Mouse (Mus musculus): ENCODE measurements around the gene Entpd7. TPM values are rescaled to one million over a fixed set of nuclear protein-coding genes. Genes with fewer than 3 reads are reported as not detected.
A peak's percentile ranks its signal among the peaks of the same experiment; 100 is the strongest.

The Entpd7 gene
- 4.3 TPM for polyA plus RNA-seq (2012; fragmentation: generic; extraction: Trizol)
- long read RNA-seq, experiment 1, full-length matches to known transcripts = 3 of 5 reads
- long read RNA-seq, experiment 1, partial matches to known transcripts = 0 of 5 reads
- long read RNA-seq, experiment 1, other reads (novel, unspliced or antisense) = 2 of 5 reads
- long read RNA-seq, experiment 2, full-length matches to known transcripts = 32 of 38 reads
- long read RNA-seq, experiment 2, partial matches to known transcripts = 2 of 38 reads
- long read RNA-seq, experiment 2, other reads (novel, unspliced or antisense) = 4 of 38 reads

DNA sequence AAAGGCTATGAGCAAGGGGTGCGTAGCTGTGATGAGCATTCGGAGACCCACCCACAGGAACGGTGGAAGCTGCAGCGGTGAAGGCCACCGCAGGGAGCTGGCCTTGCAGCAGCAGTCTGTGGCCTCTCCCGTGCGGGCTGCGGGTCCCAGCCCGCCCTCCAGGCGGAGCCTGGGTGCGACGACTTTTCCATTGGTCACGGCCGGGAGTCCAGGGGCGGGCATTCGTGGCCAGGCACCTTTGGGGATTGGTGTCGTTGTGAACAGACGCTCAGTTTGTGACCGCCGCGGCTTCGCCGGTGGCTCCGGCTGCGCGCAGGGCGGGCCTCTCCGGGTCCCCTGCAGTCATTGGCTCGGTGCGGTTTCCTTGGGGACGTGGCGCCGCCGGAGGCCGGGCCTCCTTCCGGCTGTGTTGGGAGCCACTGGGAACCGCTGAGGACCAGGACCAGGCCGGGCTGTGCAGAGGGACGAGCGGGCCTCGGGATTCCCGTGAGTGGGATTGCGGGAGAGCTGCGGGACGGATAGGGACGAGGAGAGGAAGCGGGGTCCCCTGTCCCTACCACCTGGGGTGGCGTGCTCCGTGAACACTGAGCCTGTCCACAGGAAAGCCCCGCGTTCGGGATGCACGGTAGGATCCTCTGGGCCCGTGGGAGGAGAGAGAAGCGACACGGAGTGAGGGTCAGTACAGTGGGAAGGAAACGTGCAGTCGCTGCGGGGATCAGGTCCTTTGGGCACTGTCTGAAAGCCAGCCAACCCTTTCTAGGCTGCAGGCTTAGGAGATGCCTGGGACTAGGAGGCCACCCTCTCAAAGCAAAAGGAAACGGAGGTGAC, at the start of gene Entpd7:
Entpd7 (plus strand) TSS at position 254 of the 828 bp plus-strand sequence.
- Histone ChIP-seq H3K27me3 (ENCODE audit: control insufficient read depth, insufficient read depth, insufficient read length) (no peaks in the 10 kb centered on the region), H3K79me2 (ENCODE audit: control insufficient read depth, insufficient read depth) (peaks cover 32% of the 10 kb centered on the region), H3ac (ENCODE audit: control insufficient read depth, insufficient read length, low read depth) (peak within 1 kb of the TSS; percentile 86), H3K36me3 (ENCODE audit: control insufficient read depth, insufficient read depth) (peaks cover 5% of the 10 kb centered on the region), H3K4me3 (ENCODE audit: insufficient read depth, poor library complexity, severe bottlenecking) (peak within 1 kb of the TSS; percentile 85), H3K79me3 (ENCODE audit: low read depth) (peaks cover 6% of the 10 kb centered on the region)
- TF ChIP-seq CEBPB (IDR thresholded peaks at IDR 0.05; ENCODE audit: low read depth) (no peak), CTCF (IDR thresholded peaks at IDR 0.05; ENCODE audit: control insufficient read depth, insufficient read depth, insufficient read length) (no peak), MYOD1 (IDR thresholded peaks at IDR 0.05; ENCODE audit: control insufficient read depth, insufficient read length, low read depth) (no peak), MAX (IDR thresholded peaks at IDR 0.05) (no peak), MYOG (IDR thresholded peaks at IDR 0.05; ENCODE audit: control insufficient read depth, extremely low read depth, insufficient read length) (no peak), FOSL1 (IDR thresholded peaks at IDR 0.05; ENCODE audit: insufficient read depth, low read length, poor library complexity, severe bottlenecking) (no peak), USF1 (IDR thresholded peaks at IDR 0.05; ENCODE audit: low read depth) (no peak)

GRCm38 (mm10) chr19:43641833-43642232, 47.6 kb upstream of the Entpd7 start:
- no peaks in the 10 kb centered on the region for H3K79me2 ChIP-seq (ENCODE audit: control insufficient read depth, insufficient read depth)

DNA sequence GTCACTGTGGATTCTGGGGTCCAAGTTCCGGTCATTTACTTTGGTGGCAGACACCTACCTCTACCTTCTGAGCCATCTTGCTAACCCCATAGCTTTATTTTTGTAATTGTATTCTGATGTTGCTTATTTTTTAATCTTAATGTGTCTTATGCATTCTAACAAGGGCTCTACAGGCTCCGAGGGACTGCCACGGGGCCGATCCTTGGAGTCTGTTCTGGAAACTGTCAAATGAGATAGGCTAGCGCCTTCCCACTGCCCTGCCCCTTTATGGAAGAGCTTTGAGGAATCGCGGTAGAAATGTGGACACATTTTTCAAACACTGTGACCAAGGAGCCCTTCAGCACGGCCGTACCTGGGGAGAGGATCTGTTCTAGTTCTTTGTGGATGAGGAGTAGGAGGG, 46.6 kb upstream of the Entpd7 start:
- TF ChIP-seq CEBPB (IDR thresholded peaks at IDR 0.05; ENCODE audit: low read depth) = no peak
- TF ChIP-seq FOSL1 (IDR thresholded peaks at IDR 0.05; ENCODE audit: insufficient read depth, low read length, poor library complexity, severe bottlenecking) = no peak
- no peak for TF ChIP-seq MAX (IDR thresholded peaks at IDR 0.05)
- no peak for TF ChIP-seq CTCF (IDR thresholded peaks at IDR 0.05; ENCODE audit: control insufficient read depth, insufficient read depth, insufficient read length)
- H3K36me3 ChIP-seq (ENCODE audit: control insufficient read depth, insufficient read depth) = no peaks in the 10 kb centered on the region
- no peak overlapping the region for H3ac ChIP-seq (ENCODE audit: control insufficient read depth, insufficient read length, low read depth)
- no peak overlapping the region for H3K4me3 ChIP-seq (ENCODE audit: insufficient read depth, poor library complexity, severe bottlenecking)
- H3K79me3 ChIP-seq (ENCODE audit: low read depth) = no peaks in the 10 kb centered on the region
- peaks cover 29% of the 10 kb centered on the region for H3K27me3 ChIP-seq (ENCODE audit: control insufficient read depth, insufficient read depth, insufficient read length)
- H3K79me2 ChIP-seq (ENCODE audit: control insufficient read depth, insufficient read depth) = no peaks in the 10 kb centered on the region

More at GRCm38 (mm10) chr19:43641833-43642232, 47.6 kb upstream of the Entpd7 start:
- Histone ChIP-seq H3K36me3 (ENCODE audit: control insufficient read depth, insufficient read depth) (no peaks in the 10 kb centered on the region), H3K79me3 (ENCODE audit: low read depth) (no peaks in the 10 kb centered on the region), H3K4me3 (ENCODE audit: insufficient read depth, poor library complexity, severe bottlenecking) (no peak overlapping the region), H3K27me3 (ENCODE audit: control insufficient read depth, insufficient read depth, insufficient read length) (peaks cover 29% of the 10 kb centered on the region), H3ac (ENCODE audit: control insufficient read depth, insufficient read length, low read depth) (no peak overlapping the region)
- TF ChIP-seq MYOD1 (IDR thresholded peaks at IDR 0.05; ENCODE audit: control insufficient read depth, insufficient read length, low read depth) = no peak
- TF ChIP-seq USF1 (IDR thresholded peaks at IDR 0.05; ENCODE audit: low read depth) = no peak
- no peak for TF ChIP-seq MYOG (IDR thresholded peaks at IDR 0.05; ENCODE audit: control insufficient read depth, extremely low read depth, insufficient read length)
- no peak for TF ChIP-seq MAX (IDR thresholded peaks at IDR 0.05)
- no peak for TF ChIP-seq FOSL1 (IDR thresholded peaks at IDR 0.05; ENCODE audit: insufficient read depth, low read length, poor library complexity, severe bottlenecking)
- no peak for TF ChIP-seq CEBPB (IDR thresholded peaks at IDR 0.05; ENCODE audit: low read depth)

DNA sequence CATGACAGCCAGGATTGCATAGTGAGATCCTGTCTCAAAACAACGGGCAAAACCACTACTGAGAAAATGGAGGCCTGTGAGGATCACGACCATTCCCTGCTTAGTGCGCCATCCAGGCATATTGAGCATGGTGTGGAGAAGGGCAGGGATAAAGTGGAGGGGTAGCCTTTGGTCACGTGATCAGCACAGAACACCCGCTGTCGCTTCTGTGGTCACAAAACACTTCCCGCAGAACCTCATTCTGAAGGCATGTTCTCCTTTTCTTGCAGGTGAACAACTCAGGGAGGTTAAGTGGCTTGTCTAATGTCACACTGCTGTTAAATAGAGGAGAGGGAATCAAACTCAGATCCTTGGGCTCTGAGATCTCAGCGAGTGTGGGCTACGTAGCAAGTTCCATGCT, 44.0 kb upstream of the Entpd7 start:
- H3K36me3 ChIP-seq (ENCODE audit: control insufficient read depth, insufficient read depth) = no peaks in the 10 kb centered on the region
- no peak overlapping the region for H3K4me3 ChIP-seq (ENCODE audit: insufficient read depth, poor library complexity, severe bottlenecking)
- no peak for TF ChIP-seq CTCF (IDR thresholded peaks at IDR 0.05; ENCODE audit: control insufficient read depth, insufficient read depth, insufficient read length)
- peak; percentile 67 for TF ChIP-seq USF1 (IDR thresholded peaks at IDR 0.05; ENCODE audit: low read depth)
- no peaks in the 10 kb centered on the region for H3K79me3 ChIP-seq (ENCODE audit: low read depth)
- no peaks in the 10 kb centered on the region for H3K79me2 ChIP-seq (ENCODE audit: control insufficient read depth, insufficient read depth)
- H3ac ChIP-seq (ENCODE audit: control insufficient read depth, insufficient read length, low read depth) = no peak overlapping the region
- peaks cover 13% of the 10 kb centered on the region for H3K27me3 ChIP-seq (ENCODE audit: control insufficient read depth, insufficient read depth, insufficient read length)

GRCm38 (mm10) chr19:43646852-43647251, 42.6 kb upstream of the Entpd7 start:
- no peak overlapping the region for H3K4me3 ChIP-seq (ENCODE audit: insufficient read depth, poor library complexity, severe bottlenecking)
- TF ChIP-seq MYOG (IDR thresholded peaks at IDR 0.05; ENCODE audit: control insufficient read depth, extremely low read depth, insufficient read length) (no peak), FOSL1 (IDR thresholded peaks at IDR 0.05; ENCODE audit: insufficient read depth, low read length, poor library complexity, severe bottlenecking) (no peak), CTCF (IDR thresholded peaks at IDR 0.05; ENCODE audit: control insufficient read depth, insufficient read depth, insufficient read length) (no peak), CEBPB (IDR thresholded peaks at IDR 0.05; ENCODE audit: low read depth) (no peak), USF1 (IDR thresholded peaks at IDR 0.05; ENCODE audit: low read depth) (no peak), MAX (IDR thresholded peaks at IDR 0.05) (no peak), MYOD1 (IDR thresholded peaks at IDR 0.05; ENCODE audit: control insufficient read depth, insufficient read length, low read depth) (no peak)
- no peaks in the 10 kb centered on the region for H3K79me2 ChIP-seq (ENCODE audit: control insufficient read depth, insufficient read depth)
- peaks cover 4% of the 10 kb centered on the region for H3K27me3 ChIP-seq (ENCODE audit: control insufficient read depth, insufficient read depth, insufficient read length)
- H3K79me3 ChIP-seq (ENCODE audit: low read depth) = no peaks in the 10 kb centered on the region
- no peak overlapping the region for H3ac ChIP-seq (ENCODE audit: control insufficient read depth, insufficient read length, low read depth)
- H3K36me3 ChIP-seq (ENCODE audit: control insufficient read depth, insufficient read depth) = no peaks in the 10 kb centered on the region

Data from C2C12 (cell line).